Mouse (Mus musculus) hindbrain, embryonic 13.5 days (tissue): ENCODE results near the gene Hap1. TPM values are rescaled to one million over a fixed set of nuclear protein-coding genes. Genes with fewer than 3 reads are reported as not detected.

Experiments
- ATAC-seq: fragments of 200-750 bp; cut with Nextera tagmentation; 2 replicates; pipeline ENCODE4 v1.8.0; 2017; ENCODE audit warnings: moderate TSS enrichment; ENCODE audit not compliant: low FRiP score
- H3K27ac ChIP-seq: fragments of 300-500 bp; sonication (generic); 2 replicates; pipeline ENCODE4 v1.5.1; 2015; ENCODE audit warnings: inconsistent platforms, mild to moderate bottlenecking, moderate library complexity
- H3K27me3 ChIP-seq: fragments of 300-500 bp; sonication (generic); 2 replicates; pipeline ENCODE4 v1.6.1; 2015; ENCODE audit warnings: mild to moderate bottlenecking, inconsistent platforms
- H3K36me3 ChIP-seq: fragments of 300-500 bp; sonication (generic); 2 replicates; pipeline ENCODE4 v1.6.1; 2015; ENCODE audit warnings: mild to moderate bottlenecking, inconsistent platforms
- H3K4me1 ChIP-seq: fragments of 300-500 bp; sonication (generic); replicated peaks from 2 replicates; pipeline ENCODE4 v1.6.1; 2015; ENCODE audit warnings: inconsistent platforms
- H3K4me2 ChIP-seq: fragments of 300-500 bp; sonication (generic); 2 replicates; pipeline ENCODE4 v1.6.1; 2015; ENCODE audit warnings: inconsistent platforms, mild to moderate bottlenecking, moderate library complexity
- H3K4me3 ChIP-seq: fragments of 300-500 bp; sonication (generic); 2 replicates; pipeline ENCODE4 v1.5.1; 2015; ENCODE audit warnings: mild to moderate bottlenecking, inconsistent platforms
- H3K9ac ChIP-seq: fragments of 300-500 bp; sonication (generic); 2 replicates; pipeline ENCODE4 v1.6.1; 2015; ENCODE audit warnings: mild to moderate bottlenecking, inconsistent platforms
- H3K9me3 ChIP-seq: fragments of 300-500 bp; sonication (generic); 2 replicates; pipeline ENCODE4 v1.6.1; 2016; ENCODE audit warnings: inconsistent platforms
- WGBS: fragments of 180-500 bp; shearing (Covaris S2); methylation state at CpG from one replicate; pipeline ENCODE4 v1.1.7; 2015; 5-methylcytosine and 5-hydroxymethylcytosine counted together
- polyA plus RNA-seq: library from polyadenylated mRNA; unstranded; fragments of >200 nt; fragmentation: Nextera tagmentation; extraction: Ambion mirVana; gene quantifications from 2 replicates; pipeline ENCODE4 v1.2.1, GENCODE M21; 2015

Hap1 gene
- polyA plus RNA-seq, 1 experiment from 2014 or later: 94.4 TPM

GRCm38 (mm10) chr11:100301292-100301691, 54.6 kb downstream of the Hap1 start:
- Histone ChIP-seq H3K9ac (no peak overlapping the region), H3K27ac (no peak overlapping the region), H3K4me1 (peaks cover 5% of the 10 kb centered on the region; the same call in 1 of the 2 replicates), H3K4me3 (no peak overlapping the region), H3K9me3 (no peaks in the 10 kb centered on the region), H3K27me3 (no peaks in the 10 kb centered on the region), H3K36me3 (no peaks in the 10 kb centered on the region), H3K4me2 (no peak overlapping the region)
- no peak for ATAC-seq
- WGBS: 94% methylated on average over 5 of the region's 5 CpGs

DNA sequence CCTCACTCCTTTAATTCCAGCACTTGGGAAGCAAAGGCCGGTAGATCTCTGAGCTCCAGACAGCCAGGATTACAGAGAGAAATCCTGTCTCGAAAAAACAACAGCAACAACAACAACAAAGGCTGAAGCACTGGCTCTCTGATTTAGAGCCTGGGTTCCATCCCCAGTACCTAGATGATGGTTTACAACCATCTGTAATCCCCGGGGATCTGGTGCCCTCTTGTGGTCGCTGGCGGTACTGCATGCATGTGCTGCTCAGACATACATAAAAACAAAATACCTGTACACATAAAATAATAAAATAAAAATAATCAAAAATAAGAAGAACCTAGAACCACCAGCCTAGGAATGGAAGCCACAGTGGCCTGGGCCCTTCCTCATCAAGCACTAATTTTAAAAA, 55.6 kb downstream of the Hap1 start:
- no peaks in the 10 kb centered on the region for H3K9me3 ChIP-seq
- WGBS: 11% methylated on average over 5 of the region's 5 CpGs
- 0 out of 2 replicates have a peak, but pooled peaks cover 7% of the 10 kb centered on the region for H3K27me3 ChIP-seq
- peaks cover 5% of the 10 kb centered on the region; the same call in 1 of the 2 replicates for H3K4me1 ChIP-seq
- H3K4me3 ChIP-seq: no peak overlapping the region
- no peak overlapping the region for H3K4me2 ChIP-seq
- H3K27ac ChIP-seq: no peak overlapping the region
- no peaks in the 10 kb centered on the region for H3K36me3 ChIP-seq
- no peak overlapping the region for H3K9ac ChIP-seq
- ATAC-seq: no peak

DNA sequence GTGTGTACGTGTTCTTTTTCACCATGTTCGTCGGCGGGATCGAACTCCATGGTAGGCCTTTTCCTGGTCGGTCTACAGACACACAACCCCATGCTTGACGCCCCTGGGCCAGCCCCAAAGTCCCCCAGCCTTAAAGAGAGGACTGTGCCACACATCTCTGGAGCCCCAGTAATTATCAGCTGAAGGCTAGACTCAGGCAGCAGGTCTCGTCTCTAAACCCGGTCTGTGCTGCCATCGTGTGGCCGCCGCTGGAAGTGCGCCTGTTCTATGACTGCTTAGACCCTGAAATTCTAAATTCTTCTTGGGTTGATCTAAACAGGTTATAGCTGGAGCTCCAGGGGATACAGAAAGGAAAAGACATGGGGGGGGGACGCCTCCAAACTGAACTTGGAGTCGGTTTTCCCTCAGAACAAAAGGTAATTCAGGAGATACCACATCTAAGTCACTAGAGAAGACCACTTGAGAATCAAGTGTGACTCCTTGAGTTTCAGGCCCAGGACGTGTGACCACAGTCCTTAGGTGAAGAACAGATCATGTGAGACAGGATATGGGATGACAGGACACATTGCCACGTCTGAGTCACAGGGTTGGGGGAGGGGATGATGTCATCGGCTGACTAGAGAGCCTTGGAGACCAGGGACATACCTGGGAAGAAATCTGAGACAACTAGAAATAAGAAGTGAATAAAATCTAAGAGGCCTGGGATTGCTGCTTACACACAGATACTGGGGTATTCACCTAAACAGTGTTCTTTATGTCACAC, 57.5 kb downstream of the Hap1 start:
- Histone ChIP-seq H3K4me3 (peak overlapping the region; percentile 7; the same call in 1 of the 2 replicates), H3K27ac (no peak overlapping the region), H3K9me3 (no peaks in the 10 kb centered on the region), H3K36me3 (no peaks in the 10 kb centered on the region), H3K9ac (no peak overlapping the region; the same call in 1 of the 2 replicates), H3K4me1 (peaks cover 5% of the 10 kb centered on the region; the same call in 1 of the 2 replicates), H3K4me2 (peak overlapping the region; percentile 44), H3K27me3 (0 out of 2 replicates have a peak, but pooled peaks cover 7% of the 10 kb centered on the region)
- WGBS: 23% methylated on average over 18 of the region's 18 CpGs
- no peak; the same call in 1 of the 2 replicates for ATAC-seq

DNA sequence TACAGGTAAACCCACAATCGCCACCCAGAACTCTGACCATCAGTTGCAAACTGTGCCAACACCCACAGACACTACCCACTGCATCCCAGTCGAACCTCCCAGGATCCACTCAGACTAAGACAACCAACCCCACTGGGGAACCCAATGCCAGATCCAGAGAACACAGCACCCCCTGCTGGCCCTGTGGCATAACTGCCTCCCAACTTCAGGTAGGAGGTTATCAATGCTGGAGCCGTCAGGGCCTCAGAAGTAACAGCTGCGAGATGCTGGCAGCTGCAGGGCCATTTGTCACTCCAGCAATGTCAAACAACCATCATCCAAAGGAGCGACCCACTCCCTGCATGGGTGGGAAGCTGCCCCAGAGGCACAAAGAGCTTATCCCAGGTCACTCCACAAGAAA, 58.1 kb downstream of the Hap1 start:
- WGBS: 37% methylated on average over 5 of the region's 5 CpGs
- Histone ChIP-seq H3K9me3 (no peaks in the 10 kb centered on the region), H3K4me3 (peak overlapping the region; percentile 7; the same call in 1 of the 2 replicates), H3K4me2 (peak overlapping the region; percentile 44), H3K9ac (no peak overlapping the region; the same call in 1 of the 2 replicates), H3K36me3 (no peaks in the 10 kb centered on the region), H3K27ac (no peak overlapping the region), H3K27me3 (0 out of 2 replicates have a peak, but pooled peaks cover 7% of the 10 kb centered on the region), H3K4me1 (peaks cover 11% of the 10 kb centered on the region; the same call in 1 of the 2 replicates)
- ATAC-seq: no peak

Other genes starting within 250 kb of the Hap1 start
- gene Krt13, start 234.6 kb downstream of the Hap1 start, polyA plus RNA-seq: 0.57 TPM in 1 of 2 replicates, not detected in the other
- 0.22 and 1.2 TPM in 2 replicates for gene Krt15, start 220.2 kb downstream of the Hap1 start, polyA plus RNA-seq
- gene Krt19, start 207.5 kb downstream of the Hap1 start, polyA plus RNA-seq: 1.00 and 1.2 TPM in 2 replicates
- not detected in 2 replicates for gene Krt9, start 162.9 kb downstream of the Hap1 start, polyA plus RNA-seq
- gene Krt14, start 148.6 kb downstream of the Hap1 start, polyA plus RNA-seq: 0.12 and 0.39 TPM in 2 replicates
- gene Krt16, start 107.2 kb downstream of the Hap1 start, polyA plus RNA-seq: not detected in 2 replicates
- gene Krt17, start 95.1 kb downstream of the Hap1 start, polyA plus RNA-seq: 0.17 TPM in 1 of 2 replicates, not detected in the other
- not detected in 2 replicates for gene Krt42, start 86.3 kb downstream of the Hap1 start, polyA plus RNA-seq
- gene Eif1, start 36.2 kb downstream of the Hap1 start, polyA plus RNA-seq: 1,398 and 1,436 TPM in 2 replicates
- gene Gast, start 21.7 kb downstream of the Hap1 start, polyA plus RNA-seq: 0.66 and 1.7 TPM in 2 replicates
- gene Jup, start 41.6 kb upstream of the Hap1 start, polyA plus RNA-seq: 65.5 and 73.9 TPM in 2 replicates
- 17.6 and 20.2 TPM in 2 replicates for gene P3h4, start 58.7 kb upstream of the Hap1 start, polyA plus RNA-seq
- 27.2 and 32.3 TPM in 2 replicates for gene Fkbp10, start 59.6 kb upstream of the Hap1 start, polyA plus RNA-seq
- gene Nt5c3b, start 85.7 kb upstream of the Hap1 start, polyA plus RNA-seq: 103 and 106 TPM in 2 replicates
- gene Klhl10, start 85.8 kb upstream of the Hap1 start, polyA plus RNA-seq: 0.75 and 0.84 TPM in 2 replicates
- gene Klhl11, start 116.6 kb upstream of the Hap1 start, polyA plus RNA-seq: 11.0 and 12.2 TPM in 2 replicates
- gene Acly, start 171.9 kb upstream of the Hap1 start, polyA plus RNA-seq: 255 and 257 TPM in 2 replicates
- gene Ttc25, start 189.5 kb upstream of the Hap1 start, polyA plus RNA-seq: 2.0 and 2.8 TPM in 2 replicates
- 34.5 and 37.0 TPM in 2 replicates for gene Cnp, start 218.8 kb upstream of the Hap1 start, polyA plus RNA-seq